Mouse (Mus musculus) embryo, embryonic 11.5 days (tissue): ENCODE measurements at regions not wholly inside any gene's neighbourhood (a gene's known extent, or its start where the extent isn't known, plus 50 kb on each side); places are given as distances from the start of the nearest gene placed in this dataset.

ENCODE experiments used
- DNase-seq: peaks from one replicate; pipeline ENCODE4 v3.0.0-alpha.2; 2012; ENCODE audit warnings: low read depth, low spot score

GRCm38 (mm10) chr8:128223092-128223491 lies 135.3 kb upstream of the Nrp1 start:
- no peak for DNase-seq

GRCm38 (mm10) chr8:128223522-128223921 lies 134.9 kb upstream of the Nrp1 start:
- DNase-seq = no peak

GRCm38 (mm10) chr8:128225123-128225522 lies 133.3 kb upstream of the Nrp1 start:
- DNase-seq = no peak

- DNase-seq = no peak
Observed at GRCm38 (mm10) chr8:128235071-128235470, 123.3 kb upstream of the Nrp1 start.

GRCm38 (mm10) chr8:128235527-128235926 lies 122.9 kb upstream of the Nrp1 start:
- no peak for DNase-seq

GRCm38 (mm10) chr8:128236097-128236496 lies 122.3 kb upstream of the Nrp1 start:
- DNase-seq = no peak

GRCm38 (mm10) chr8:128238948-128239347 lies 119.5 kb upstream of the Nrp1 start:
- no peak for DNase-seq

- no peak for DNase-seq
Observed at GRCm38 (mm10) chr8:128239783-128240182, 118.6 kb upstream of the Nrp1 start.

- no peak for DNase-seq
Observed at GRCm38 (mm10) chr8:128241200-128241599, 117.2 kb upstream of the Nrp1 start.

- no peak for DNase-seq
Observed at GRCm38 (mm10) chr8:128242465-128243251, 115.7 kb upstream of the Nrp1 start.

- DNase-seq = no peak
Observed at GRCm38 (mm10) chr8:128251723-128252122, 106.7 kb upstream of the Nrp1 start.

- no peak for DNase-seq
Observed at GRCm38 (mm10) chr8:128260836-128261235, 97.6 kb upstream of the Nrp1 start.

GRCm38 (mm10) chr8:128261367-128261766 lies 97.0 kb upstream of the Nrp1 start:
- no peak for DNase-seq

- peak; percentile 19 for DNase-seq
Observed at GRCm38 (mm10) chr8:128263251-128263947, 95.0 kb upstream of the Nrp1 start.

GRCm38 (mm10) chr8:128267261-128267660 lies 91.1 kb upstream of the Nrp1 start:
- DNase-seq = no peak

GRCm38 (mm10) chr8:128268010-128268409 lies 90.4 kb upstream of the Nrp1 start:
- no peak for DNase-seq

GRCm38 (mm10) chr8:128269546-128269945 lies 88.9 kb upstream of the Nrp1 start:
- DNase-seq = no peak

GRCm38 (mm10) chr8:128272866-128273344 lies 85.5 kb upstream of the Nrp1 start:
- no peak for DNase-seq

- no peak for DNase-seq
Observed at GRCm38 (mm10) chr8:128276475-128276874, 81.9 kb upstream of the Nrp1 start.

- DNase-seq = no peak
Observed at GRCm38 (mm10) chr8:128282802-128283201, 75.6 kb upstream of the Nrp1 start.

- no peak for DNase-seq
Observed at GRCm38 (mm10) chr8:128283365-128283764, 75.0 kb upstream of the Nrp1 start.

- no peak for DNase-seq
Observed at GRCm38 (mm10) chr8:128284816-128285215, 73.6 kb upstream of the Nrp1 start.

- DNase-seq = no peak
Observed at GRCm38 (mm10) chr8:128290076-128290475, 68.3 kb upstream of the Nrp1 start.
